Mouse (Mus musculus) ES-CJ7 (cell line): ENCODE measurements around the gene Kctd20.
A peak's percentile ranks its signal among the peaks of the same experiment; 100 is the strongest.

Experiments used
- DNase-seq: peaks from one replicate; pipeline ENCODE4 v3.0.0; 2011; ENCODE audit warnings: low read depth, low spot score

Gene Kctd20

GRCm38 (mm10) chr17:28951831-28952799, at the start of gene Kctd20:
Gene Kctd20, plus strand, starts transcription at chr17:28951950.
- peak; percentile 64 for DNase-seq

- peak; percentile 76 for DNase-seq
These were observed 47.0 kb upstream of the Kctd20 start for GRCm38 (mm10) chr17:28904546-28905376.

- DNase-seq: no peak
These were observed 46.3 kb upstream of the Kctd20 start for GRCm38 (mm10) chr17:28905377-28905916.

- no peak for DNase-seq
These were observed 43.8 kb upstream of the Kctd20 start for GRCm38 (mm10) chr17:28907959-28908358.

- peak; percentile 77 for DNase-seq
These were observed 42.4 kb upstream of the Kctd20 start for GRCm38 (mm10) chr17:28909252-28909941.

GRCm38 (mm10) chr17:28910139-28910538, 41.6 kb upstream of the Kctd20 start:
- DNase-seq: peak; percentile 70

- DNase-seq: no peak
These were observed 38.5 kb upstream of the Kctd20 start for GRCm38 (mm10) chr17:28913200-28913599.

GRCm38 (mm10) chr17:28913940-28914339, 37.8 kb upstream of the Kctd20 start:
- no peak for DNase-seq

GRCm38 (mm10) chr17:28915060-28915628, 36.6 kb upstream of the Kctd20 start, which contains the start of gene 4930539E08Rik:
Gene 4930539E08Rik, minus strand, starts transcription at chr17:28915324.
- DNase-seq: no peak

GRCm38 (mm10) chr17:28916520-28916919, 35.2 kb upstream of the Kctd20 start:
- DNase-seq: no peak

- DNase-seq: no peak
These were observed 30.7 kb upstream of the Kctd20 start for GRCm38 (mm10) chr17:28921086-28921485.

GRCm38 (mm10) chr17:28922096-28922495, 29.7 kb upstream of the Kctd20 start:
- no peak for DNase-seq

- DNase-seq: no peak
These were observed 26.7 kb upstream of the Kctd20 start for GRCm38 (mm10) chr17:28924957-28925595.

- DNase-seq: peak; percentile 90
These were observed 25.4 kb upstream of the Kctd20 start for GRCm38 (mm10) chr17:28926380-28926779.

- peak; percentile 91 for DNase-seq
These were observed 24.7 kb upstream of the Kctd20 start for GRCm38 (mm10) chr17:28926866-28927635.

- DNase-seq: no peak
These were observed 23.7 kb upstream of the Kctd20 start for GRCm38 (mm10) chr17:28928004-28928403.

GRCm38 (mm10) chr17:28929369-28929768, 22.4 kb upstream of the Kctd20 start:
- no peak for DNase-seq

- peak; percentile 79 for DNase-seq
These were observed 21.2 kb upstream of the Kctd20 start for GRCm38 (mm10) chr17:28930392-28931074.
